Mouse (Mus musculus) heart, postnatal 25 days (tissue): ENCODE results near the gene Ddit4l. TPM values are rescaled to one million over a fixed set of nuclear protein-coding genes. Genes with fewer than 3 reads are reported as not detected.
"Not testable (repeated sequence)": the region's sequence is repeated elsewhere in the genome, so short reads cannot be mapped to it uniquely, and the experiment has no call there.

Experiments used
- DNase-seq: peaks from one replicate; pipeline ENCODE4 v3.0.0; 2022; ENCODE audit warnings: low spot score
- intact Hi-C: fragments of 180-260 bp; cut with DNase I; formaldehyde crosslinking; loops from one replicate; pipeline ENCODE4 v1.15.1; 2025
- total RNA-seq, 2 experiments: library from RNA; stranded (reverse); gene quantifications; 2 replicates each; pipeline ENCODE4 v1.2.3; 2021

Gene Ddit4l
- 1 to 10 TPM; 2.5 to 4.3 TPM for total RNA-seq

- DNase-seq, intact Hi-C loops: not testable (repeated sequence)
These were observed at the start of gene Ddit4l for GRCm38 (mm10) chr3:137621312-137621711. Gene Ddit4l (plus strand): TSS chr3:137621612.

GRCm38 (mm10) chr3:137576146-137576545 is 45.3 kb upstream of the Ddit4l start:
- intact Hi-C loops = no loop called here
- DNase-seq = no peak

GRCm38 (mm10) chr3:137586376-137586969 is 34.9 kb upstream of the Ddit4l start:
- DNase-seq = no peak
- intact Hi-C loops = no loop called here

- intact Hi-C loops = no loop called here
- DNase-seq = no peak
These were observed 31.6 kb upstream of the Ddit4l start for GRCm38 (mm10) chr3:137589811-137590210.

GRCm38 (mm10) chr3:137594332-137594905 is 27.0 kb upstream of the Ddit4l start:
- intact Hi-C loops = no loop called here

GRCm38 (mm10) chr3:137608918-137609435 is 12.4 kb upstream of the Ddit4l start:
- intact Hi-C loops = no loop called here
- DNase-seq = no peak

More at GRCm38 (mm10) chr3:137594332-137594905, 27.0 kb upstream of the Ddit4l start:
- no peak for DNase-seq

GRCm38 (mm10) chr3:137610457-137611109 is 10.8 kb upstream of the Ddit4l start:
- intact Hi-C loops = no loop called here
- no peak for DNase-seq

GRCm38 (mm10) chr3:137611110-137611857 is 10.1 kb upstream of the Ddit4l start:
- DNase-seq = no peak
- intact Hi-C loops = no loop called here

- intact Hi-C loops = no loop called here
- no peak for DNase-seq
These were observed 9.4 kb upstream of the Ddit4l start for GRCm38 (mm10) chr3:137611981-137612380.

GRCm38 (mm10) chr3:137620540-137620939 is 872 bp upstream of the Ddit4l start:
- DNase-seq = no peak
- intact Hi-C loops = no loop called here

GRCm38 (mm10) chr3:137622091-137622490 is 679 bp downstream of the Ddit4l start:
- intact Hi-C loops = no loop called here
- DNase-seq = no peak

- no peak for DNase-seq
- intact Hi-C loops = no loop called here
These were observed 1.6 kb downstream of the Ddit4l start for GRCm38 (mm10) chr3:137622895-137623580.

- intact Hi-C loops = no loop called here
These were observed 2.4 kb downstream of the Ddit4l start for GRCm38 (mm10) chr3:137623581-137624362.

GRCm38 (mm10) chr3:137625054-137625453 is 3.6 kb downstream of the Ddit4l start:
- intact Hi-C loops = no loop called here
- no peak for DNase-seq

More at GRCm38 (mm10) chr3:137623581-137624362, 2.4 kb downstream of the Ddit4l start:
- peak; percentile 38 for DNase-seq

GRCm38 (mm10) chr3:137633726-137634125 is 12.3 kb downstream of the Ddit4l start:
- intact Hi-C loops = no loop called here
- no peak for DNase-seq

GRCm38 (mm10) chr3:137636571-137636970 is 15.2 kb downstream of the Ddit4l start:
- intact Hi-C loops = no loop called here
- no peak for DNase-seq

- DNase-seq = no peak
- intact Hi-C loops = no loop called here
These were observed 19.8 kb downstream of the Ddit4l start for GRCm38 (mm10) chr3:137641238-137641637.

GRCm38 (mm10) chr3:137642137-137642536 is 20.7 kb downstream of the Ddit4l start:
- DNase-seq = no peak
- intact Hi-C loops = no loop called here

- intact Hi-C loops = no loop called here
- no peak for DNase-seq
These were observed 21.2 kb downstream of the Ddit4l start for GRCm38 (mm10) chr3:137642568-137642967.
